Mouse (Mus musculus) macrophage (primary cell): Measurements from ENCODE around the gene Bsg. TPM values are rescaled to one million over a fixed set of nuclear protein-coding genes. Genes with fewer than 3 reads are reported as not detected.
A peak's percentile ranks its signal among the peaks of the same experiment; 100 is the strongest.

Experiments used
- H3K27ac ChIP-seq: fragments of 350-480 bp; formaldehyde crosslinking; 2 replicates; pipeline ENCODE4 v1.9.0; 2021
- H3K36me3 ChIP-seq: fragments of 350-480 bp; formaldehyde crosslinking; 2 replicates; pipeline ENCODE4 v1.9.0; 2021; ENCODE audit errors: inconsistent target
- H3K4me3 ChIP-seq: fragments of 350-480 bp; formaldehyde crosslinking; 2 replicates; pipeline ENCODE4 v1.9.0; 2021; ENCODE audit errors: inconsistent target
- H3K79me2 ChIP-seq: fragments of 350-480 bp; formaldehyde crosslinking; 2 replicates; pipeline ENCODE4 v1.9.0; 2021; ENCODE audit errors: inconsistent target
- WGBS: methylation state at CpG from one replicate; pipeline ENCODE4 v1.1.7; 2026; ENCODE audit warnings: inconsistent platforms; ENCODE audit not compliant: missing documents; 5-methylcytosine and 5-hydroxymethylcytosine counted together
- polyA plus RNA-seq: library from polyadenylated mRNA; stranded (reverse); fragments of 250-400 nt; gene quantifications from 3 replicates; pipeline ENCODE4 v1.2.4, GENCODE M21; 2018; ENCODE audit warnings: inconsistent platforms

Bsg gene
- polyA plus RNA-seq, 1 experiment from 2014 or later: 456 TPM

- 77% methylated on average over 7 of the region's 7 CpGs for WGBS
- no peak overlapping the region for H3K4me3 ChIP-seq
- H3K79me2 ChIP-seq: no peaks in the 10 kb centered on the region
- H3K36me3 ChIP-seq: no peaks in the 10 kb centered on the region
- H3K27ac ChIP-seq: no peak overlapping the region
Measured at GRCm38 (mm10) chr10:79723692-79724091, 19.4 kb downstream of the Bsg start.

DNA sequence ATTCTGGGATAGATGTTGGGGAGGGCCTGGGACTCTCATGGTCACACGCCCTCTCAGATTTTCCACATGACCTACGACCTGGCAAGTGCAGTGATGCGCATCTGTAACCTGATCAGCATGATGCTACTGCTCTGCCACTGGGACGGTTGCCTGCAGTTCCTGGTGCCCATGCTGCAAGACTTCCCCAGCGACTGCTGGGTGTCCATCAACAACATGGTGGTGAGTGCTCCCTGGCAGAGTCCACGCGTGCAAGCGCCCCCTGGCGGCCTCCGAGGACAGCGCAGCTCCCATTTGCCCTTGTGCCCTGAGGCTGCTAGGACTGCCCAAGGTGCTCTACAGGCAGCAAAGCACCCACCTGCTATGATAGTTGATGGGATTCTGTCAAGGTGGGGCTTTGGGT lies 21.8 kb downstream of the Bsg start:
- H3K36me3 ChIP-seq: no peaks in the 10 kb centered on the region
- H3K79me2 ChIP-seq: no peaks in the 10 kb centered on the region
- no peak overlapping the region for H3K4me3 ChIP-seq
- WGBS: 39% methylated on average over 10 of the region's 11 CpGs
- H3K27ac ChIP-seq: no peak overlapping the region

- Histone ChIP-seq H3K36me3 (no peaks in the 10 kb centered on the region), H3K79me2 (no peaks in the 10 kb centered on the region), H3K27ac (no peak overlapping the region), H3K4me3 (no peak overlapping the region)
- WGBS: 70% methylated on average over 25 of the region's 28 CpGs
Measured at GRCm38 (mm10) chr10:79728323-79729249, 24.3 kb downstream of the Bsg start.

DNA sequence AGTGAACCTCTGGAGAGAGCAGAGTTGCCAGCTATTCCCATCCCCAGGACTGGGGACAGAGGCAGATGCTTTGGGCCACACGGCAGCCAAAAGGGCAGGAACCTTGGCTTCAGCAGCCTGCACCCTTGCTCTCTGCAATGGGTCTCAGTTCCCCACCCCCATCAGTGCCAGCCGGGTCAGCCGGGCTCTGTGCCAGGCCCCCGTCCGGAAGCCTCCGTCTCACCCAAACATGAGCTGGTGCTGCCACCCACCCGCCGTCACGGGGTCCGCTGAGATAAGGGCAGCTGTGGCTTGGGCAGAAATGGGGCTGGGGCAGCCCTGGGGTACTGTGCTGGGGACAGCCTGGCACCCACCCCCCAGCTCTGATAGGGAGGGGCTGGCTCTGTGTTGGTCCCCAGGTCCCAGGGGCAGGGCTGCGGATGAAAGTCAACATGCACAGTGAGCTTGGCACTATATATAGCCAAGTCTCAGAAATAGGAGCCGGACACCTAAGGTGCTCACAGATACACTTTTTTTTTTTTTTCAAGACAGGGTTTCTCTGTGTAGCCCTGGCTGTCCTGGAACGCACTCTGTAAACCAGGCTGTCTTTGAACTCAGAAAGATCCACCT lies 25.2 kb downstream of the Bsg start:
- no peak overlapping the region for H3K4me3 ChIP-seq
- peaks cover 7% of the 10 kb centered on the region; the same call in 1 of the 2 replicates for H3K36me3 ChIP-seq
- no peaks in the 10 kb centered on the region for H3K79me2 ChIP-seq
- 59% methylated on average over 13 of the region's 13 CpGs for WGBS
- no peak overlapping the region for H3K27ac ChIP-seq

- 92% methylated on average over 1 of the region's 1 CpGs for WGBS
- Histone ChIP-seq H3K27ac (no peak overlapping the region), H3K36me3 (peaks cover 26% of the 10 kb centered on the region), H3K4me3 (no peak overlapping the region), H3K79me2 (no peaks in the 10 kb centered on the region)
Measured at GRCm38 (mm10) chr10:79732500-79732899, 28.2 kb downstream of the Bsg start.

DNA sequence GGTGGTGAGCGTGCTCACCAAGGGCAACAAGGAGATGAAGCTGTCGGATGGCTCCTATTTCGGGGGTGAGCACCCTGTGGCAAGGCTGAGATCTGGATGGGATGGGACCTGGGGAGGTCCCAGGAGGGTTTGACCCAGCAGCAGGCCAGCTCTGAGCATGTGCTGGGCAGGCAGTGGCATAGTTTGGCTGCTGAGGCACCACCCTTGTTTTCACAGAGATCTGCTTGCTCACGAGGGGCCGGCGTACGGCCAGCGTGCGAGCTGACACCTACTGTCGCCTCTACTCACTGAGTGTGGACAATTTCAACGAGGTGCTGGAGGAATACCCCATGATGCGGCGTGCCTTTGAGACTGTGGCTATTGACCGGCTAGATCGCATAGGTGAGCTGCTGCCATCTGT lies 29.6 kb downstream of the Bsg start:
- no peaks in the 10 kb centered on the region for H3K79me2 ChIP-seq
- peaks cover 37% of the 10 kb centered on the region for H3K36me3 ChIP-seq
- no peak overlapping the region for H3K27ac ChIP-seq
- H3K4me3 ChIP-seq: no peak overlapping the region
- WGBS: 99% methylated on average over 15 of the region's 15 CpGs

GRCm38 (mm10) chr10:79735361-79735760 lies 31.1 kb downstream of the Bsg start:
- Histone ChIP-seq H3K79me2 (no peaks in the 10 kb centered on the region), H3K36me3 (peaks cover 42% of the 10 kb centered on the region), H3K27ac (no peak overlapping the region), H3K4me3 (no peak overlapping the region)
- WGBS: 87% methylated on average over 29 of the region's 52 CpGs

GRCm38 (mm10) chr10:79736706-79737105 lies 32.4 kb downstream of the Bsg start:
- no peak overlapping the region for H3K4me3 ChIP-seq
- no peaks in the 10 kb centered on the region for H3K79me2 ChIP-seq
- peaks cover 56% of the 10 kb centered on the region for H3K36me3 ChIP-seq
- 93% methylated on average over 8 of the region's 14 CpGs for WGBS
- no peak overlapping the region for H3K27ac ChIP-seq

GRCm38 (mm10) chr10:79738259-79738658 lies 34.0 kb downstream of the Bsg start:
- H3K4me3 ChIP-seq: no peak overlapping the region
- peaks cover 61% of the 10 kb centered on the region for H3K36me3 ChIP-seq
- WGBS: 98% methylated on average over 10 of the region's 10 CpGs
- no peaks in the 10 kb centered on the region for H3K79me2 ChIP-seq
- H3K27ac ChIP-seq: no peak overlapping the region

DNA sequence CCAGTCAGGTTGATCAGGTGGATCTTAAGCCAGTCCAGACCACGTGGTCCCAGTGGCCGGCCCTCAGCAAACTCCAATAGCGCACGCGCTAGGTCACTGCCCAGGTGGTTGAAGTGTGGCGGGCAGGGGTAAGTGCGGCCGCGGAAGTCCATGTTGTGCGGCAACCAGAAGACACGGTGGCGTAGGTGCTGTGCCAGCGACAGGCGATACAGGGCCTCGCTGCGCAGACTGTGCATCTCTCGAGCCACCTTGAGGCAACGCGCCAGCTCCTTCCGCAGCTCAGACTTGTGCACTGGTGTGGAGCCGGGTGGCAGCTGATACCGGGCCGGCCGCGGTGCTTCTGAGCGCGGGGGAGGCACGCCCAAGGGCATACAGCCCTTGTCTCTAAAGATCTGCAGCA lies 34.9 kb downstream of the Bsg start:
- WGBS: 96% methylated on average over 28 of the region's 28 CpGs
- Histone ChIP-seq H3K79me2 (no peaks in the 10 kb centered on the region), H3K36me3 (peaks cover 61% of the 10 kb centered on the region), H3K27ac (no peak overlapping the region), H3K4me3 (no peak overlapping the region)

DNA sequence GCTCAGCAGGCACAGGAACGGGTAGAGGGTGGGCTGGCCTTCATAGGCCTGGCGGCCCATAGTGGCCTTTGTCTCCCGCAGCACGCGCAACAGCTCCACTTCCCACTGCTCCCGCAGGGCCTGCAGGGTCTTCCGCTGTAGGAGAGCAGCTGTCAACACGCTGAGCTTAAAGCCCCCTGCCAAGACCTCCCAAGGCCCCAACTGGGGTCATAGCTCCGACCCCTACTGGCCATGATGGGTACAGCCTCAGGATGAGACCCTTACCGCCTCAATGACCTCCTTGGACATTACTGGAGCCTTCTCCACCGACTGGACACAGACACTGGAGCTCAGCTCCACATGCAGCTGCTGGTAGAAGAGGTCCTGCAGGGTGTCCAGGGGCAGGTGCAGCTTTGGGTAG lies 36.6 kb downstream of the Bsg start:
- H3K79me2 ChIP-seq: peaks cover 7% of the 10 kb centered on the region; the same call in 1 of the 2 replicates
- no peak overlapping the region for H3K27ac ChIP-seq
- H3K36me3 ChIP-seq: peaks cover 60% of the 10 kb centered on the region
- 91% methylated on average over 11 of the region's 11 CpGs for WGBS
- no peak overlapping the region for H3K4me3 ChIP-seq

GRCm38 (mm10) chr10:79743161-79743560 lies 38.9 kb downstream of the Bsg start:
- H3K36me3 ChIP-seq: peaks cover 37% of the 10 kb centered on the region; the same call in 1 of the 2 replicates
- H3K79me2 ChIP-seq: peaks cover 7% of the 10 kb centered on the region; the same call in 1 of the 2 replicates
- 91% methylated on average over 11 of the region's 11 CpGs for WGBS

GRCm38 (mm10) chr10:79743650-79744365 lies 39.5 kb downstream of the Bsg start:
- H3K79me2 ChIP-seq: peaks cover 7% of the 10 kb centered on the region; the same call in 1 of the 2 replicates
- WGBS: 94% methylated on average over 15 of the region's 15 CpGs
- H3K4me3 ChIP-seq: no peak overlapping the region
- peaks cover 33% of the 10 kb centered on the region; the same call in 1 of the 2 replicates for H3K36me3 ChIP-seq
- no peak overlapping the region for H3K27ac ChIP-seq

More at GRCm38 (mm10) chr10:79743161-79743560, 38.9 kb downstream of the Bsg start:
- no peak overlapping the region for H3K4me3 ChIP-seq
- H3K27ac ChIP-seq: no peak overlapping the region

DNA sequence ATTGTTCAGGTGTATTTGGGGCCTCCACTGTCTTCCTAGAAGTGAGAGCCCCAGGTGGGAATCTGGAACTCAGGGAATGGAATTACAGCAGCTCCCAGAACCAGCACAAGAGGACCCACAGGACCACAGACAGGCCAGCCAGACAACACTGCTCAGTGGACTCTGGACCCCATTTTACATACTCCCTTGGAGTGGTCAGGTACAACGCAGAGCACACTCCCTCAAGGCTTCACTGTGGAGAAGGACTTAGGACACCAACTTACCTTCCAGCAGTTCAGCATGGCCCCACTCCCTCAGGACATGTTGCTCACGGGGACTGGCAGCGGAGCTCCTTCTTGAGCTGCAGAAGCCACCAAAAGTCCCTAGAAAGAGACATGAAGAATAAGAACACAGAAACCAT lies 41.1 kb downstream of the Bsg start:
- 89% methylated on average over 3 of the region's 3 CpGs for WGBS
- Histone ChIP-seq H3K36me3 (peaks cover 27% of the 10 kb centered on the region; the same call in 1 of the 2 replicates), H3K27ac (no peak overlapping the region), H3K4me3 (peak overlapping the region; percentile 71; the same call in 1 of the 2 replicates), H3K79me2 (peaks cover 7% of the 10 kb centered on the region; the same call in 1 of the 2 replicates)
